Mouse (Mus musculus) midbrain, postnatal 0 days (tissue): ENCODE measurements around the gene Khdc1a. TPM values are rescaled to one million over a fixed set of nuclear protein-coding genes. Genes with fewer than 3 reads are reported as not detected.
"Not testable (repeated sequence)": the region's sequence is repeated elsewhere in the genome, so short reads cannot be mapped to it uniquely, and the experiment has no call there.

Experiments used
- ATAC-seq: fragments of 200-750 bp; cut with Nextera tagmentation; 2 replicates; pipeline ENCODE4 v1.8.0; 2017; ENCODE audit warnings: moderate number of reproducible peaks, mild to moderate bottlenecking, moderate TSS enrichment, moderate library complexity; ENCODE audit not compliant: low FRiP score
- DNase-seq: peaks from one replicate; pipeline ENCODE4 v3.0.0-alpha.2; 2015; ENCODE audit warnings: low spot score
- H3K27ac ChIP-seq: fragments of 300-500 bp; sonication (generic); 2 replicates; pipeline ENCODE4 v1.5.1; 2014; ENCODE audit warnings: low read depth, mild to moderate bottlenecking, low read length, mixed read lengths
- H3K27me3 ChIP-seq: fragments of 300-500 bp; sonication (generic); 2 replicates; pipeline ENCODE4 v1.6.1; 2014; ENCODE audit warnings: low read length, control low read depth, mixed read lengths; ENCODE audit not compliant: insufficient read depth
- H3K36me3 ChIP-seq: fragments of 300-500 bp; sonication (generic); 2 replicates; pipeline ENCODE4 v1.6.1; 2014; ENCODE audit warnings: low read length, control low read depth, mixed read lengths; ENCODE audit not compliant: insufficient read depth
- H3K4me1 ChIP-seq: fragments of 300-500 bp; sonication (generic); 2 replicates; pipeline ENCODE4 v1.6.1; 2014; ENCODE audit warnings: mild to moderate bottlenecking, control low read depth, antibody characterized with exemption, low read length, mixed read lengths; ENCODE audit not compliant: insufficient read depth
- H3K4me2 ChIP-seq: fragments of 300-500 bp; sonication (generic); 2 replicates; pipeline ENCODE4 v1.6.1; 2014; ENCODE audit warnings: low read depth, mild to moderate bottlenecking, low read length, mixed read lengths; ENCODE audit not compliant: poor library complexity, severe bottlenecking
- H3K4me3 ChIP-seq: fragments of 300-500 bp; sonication (generic); 2 replicates; pipeline ENCODE4 v1.5.1; 2014; ENCODE audit warnings: low read depth, mild to moderate bottlenecking, low read length, moderate library complexity
- H3K9ac ChIP-seq: fragments of 300-500 bp; sonication (generic); replicated peaks from 2 replicates; pipeline ENCODE4 v1.6.1; 2014; ENCODE audit warnings: mild to moderate bottlenecking, low read length, moderate library complexity, mixed read lengths; ENCODE audit not compliant: poor library complexity, severe bottlenecking
- H3K9me3 ChIP-seq: fragments of 300-500 bp; sonication (generic); 2 replicates; pipeline ENCODE4 v1.6.1; 2016; ENCODE audit warnings: low read length, control low read depth
- CTCF ChIP-seq: IDR thresholded peaks from 2 replicates; pipeline ENCODE4 v1.5.1; 2016; ENCODE audit warnings: antibody characterized with exemption, mild to moderate bottlenecking
- WGBS: fragments of 180-500 bp; shearing (Covaris S2); extraction: QIAGEN DNeasy Blood & Tissue Kit; methylation state at CpG from one replicate; pipeline ENCODE4 v1.1.7; 2014; 5-methylcytosine and 5-hydroxymethylcytosine counted together
- polyA plus RNA-seq: library from polyadenylated mRNA; unstranded; fragments of >200 nt; fragmentation: Nextera tagmentation; extraction: Ambion mirVana; gene quantifications from 2 replicates; pipeline ENCODE4 v1.2.1, GENCODE M21; 2015
- total RNA-seq: library from RNA; depleted of rRNA; stranded (reverse); fragments of >200 nt; gene quantifications from 2 replicates; pipeline ENCODE4 v1.2.3, GENCODE M21; 2014

Khdc1a gene
- total and polyA plus RNA-seq, 2 experiments from 2014 or later: not detected

- H3K4me1 ChIP-seq: no peaks in the 10 kb centered on the region
- DNase-seq: no peak
- no peak overlapping the region for H3K27ac ChIP-seq
- no peak overlapping the region for H3K4me3 ChIP-seq
- H3K9me3 ChIP-seq: no peaks in the 10 kb centered on the region
- no peak overlapping the region for H3K9ac ChIP-seq
- H3K27me3 ChIP-seq: no peaks in the 10 kb centered on the region
- ATAC-seq: no peak
- H3K4me2 ChIP-seq: no peak overlapping the region
- H3K36me3 ChIP-seq: no peaks in the 10 kb centered on the region
- 100% methylated on average over 2 of the region's 2 CpGs for WGBS
- TF ChIP-seq CTCF: no peak
Observed at GRCm38 (mm10) chr1:21314336-21314735, 35.1 kb upstream of the Khdc1a start.

DNA sequence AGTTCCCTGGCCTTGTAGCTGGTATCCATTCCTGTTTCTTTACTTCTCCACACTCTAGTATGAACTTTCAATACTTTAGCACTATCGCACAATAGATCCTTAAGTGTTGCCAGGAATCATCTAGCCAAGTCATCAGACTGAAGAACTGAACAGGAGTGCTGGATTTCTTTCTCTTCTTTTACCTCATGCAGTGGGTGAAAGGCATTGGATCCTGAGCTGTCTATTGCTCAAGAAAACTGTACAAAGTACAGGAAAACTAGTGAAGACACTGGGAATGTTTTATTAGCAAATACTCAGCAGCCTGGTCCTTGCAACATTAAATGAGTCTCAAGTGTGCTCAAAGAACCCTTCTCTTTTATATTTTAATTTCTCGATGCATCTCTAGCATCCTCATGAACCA lies 33.7 kb upstream of the Khdc1a start:
- Histone ChIP-seq H3K4me3 (no peak overlapping the region), H3K27me3 (no peaks in the 10 kb centered on the region), H3K36me3 (no peaks in the 10 kb centered on the region), H3K4me2 (no peak overlapping the region), H3K9ac (no peak overlapping the region), H3K27ac (no peak overlapping the region), H3K9me3 (no peaks in the 10 kb centered on the region), H3K4me1 (no peaks in the 10 kb centered on the region)
- 93% methylated on average over 2 of the region's 2 CpGs for whole genome bisulfite sequencing
- no peak for DNase-seq
- no peak for TF ChIP-seq CTCF
- ATAC-seq: no peak

DNA sequence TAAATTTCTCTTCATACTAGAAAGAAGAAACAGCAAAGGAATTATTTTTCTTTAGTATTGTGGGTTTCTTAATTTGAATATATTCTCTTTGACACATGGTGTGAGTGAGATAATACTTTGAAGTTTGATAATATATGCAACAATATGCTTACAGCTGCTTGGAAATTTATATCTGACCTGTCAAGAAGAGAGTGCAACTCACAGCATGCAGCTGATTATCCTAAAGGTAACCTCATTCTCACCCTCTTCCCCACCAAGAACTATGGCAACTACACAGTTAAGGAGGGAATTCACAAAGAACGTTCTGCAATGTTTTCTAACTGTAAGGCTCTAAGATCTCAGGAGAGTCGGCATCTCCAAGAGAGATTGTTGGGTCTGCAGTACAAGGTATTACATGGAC lies 33.1 kb upstream of the Khdc1a start:
- no peaks in the 10 kb centered on the region for H3K36me3 ChIP-seq
- no peak for DNase-seq
- H3K9ac ChIP-seq: no peak overlapping the region
- no peak for ATAC-seq
- H3K4me1 ChIP-seq: no peaks in the 10 kb centered on the region
- no peak for TF ChIP-seq CTCF
- H3K4me3 ChIP-seq: no peak overlapping the region
- H3K9me3 ChIP-seq: no peaks in the 10 kb centered on the region
- WGBS: 70% methylated on average over 2 of the region's 2 CpGs
- no peak overlapping the region for H3K27ac ChIP-seq
- H3K27me3 ChIP-seq: no peaks in the 10 kb centered on the region
- no peak overlapping the region for H3K4me2 ChIP-seq

DNA sequence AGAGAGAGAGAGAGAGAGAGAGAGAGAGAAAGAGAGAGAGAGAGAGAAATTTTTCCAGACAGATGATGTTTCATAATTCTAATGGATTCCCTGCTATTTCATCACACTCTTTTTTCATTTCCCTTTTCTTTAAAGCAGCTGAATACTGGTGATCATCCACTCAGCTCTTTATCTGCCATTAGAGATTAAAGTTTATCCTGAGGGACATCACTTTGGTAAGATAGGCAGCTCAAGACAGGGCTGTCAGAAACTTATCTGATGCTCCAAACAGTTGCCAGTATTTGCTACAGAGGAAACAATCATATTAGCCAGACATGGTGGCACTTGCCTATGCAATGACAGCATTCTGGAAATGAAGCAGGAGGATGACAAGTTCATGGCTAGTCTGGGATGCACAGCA lies 31.2 kb upstream of the Khdc1a start:
- H3K9me3 ChIP-seq: no peaks in the 10 kb centered on the region

DNA sequence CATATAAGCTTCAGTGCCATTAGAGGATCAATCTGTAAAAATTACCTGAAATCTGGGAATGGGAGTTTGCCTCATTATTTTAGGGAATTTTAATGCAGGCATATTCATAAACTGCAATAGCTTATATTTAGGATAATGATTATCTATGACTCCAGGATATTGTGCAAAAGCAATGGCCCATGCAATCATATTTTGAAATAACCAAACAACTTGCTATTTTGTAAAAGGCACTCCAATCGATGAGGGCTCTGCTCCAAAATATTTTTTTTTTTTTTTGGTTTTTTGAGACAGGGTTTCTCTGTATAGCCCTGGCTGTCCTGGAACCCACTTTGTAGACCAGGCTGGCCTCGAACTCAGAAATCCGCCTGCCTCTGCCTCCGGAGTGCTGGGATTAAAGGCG lies 29.2 kb upstream of the Khdc1a start:
- not testable (repeated sequence) for H3K36me3 ChIP-seq, H3K27ac ChIP-seq, H3K4me3 ChIP-seq, H3K27me3 ChIP-seq, H3K9ac ChIP-seq, H3K4me2 ChIP-seq, ATAC-seq, H3K9me3 ChIP-seq, H3K4me1 ChIP-seq, DNase-seq
- WGBS: 89% methylated on average over 5 of the region's 5 CpGs

More for the DNA sequence above, 31.2 kb upstream of the Khdc1a start:
- Histone ChIP-seq H3K27me3 (no peaks in the 10 kb centered on the region), H3K27ac (no peak overlapping the region), H3K4me3 (no peak overlapping the region), H3K9ac (no peak overlapping the region), H3K36me3 (no peaks in the 10 kb centered on the region), H3K4me2 (no peak overlapping the region), H3K4me1 (no peaks in the 10 kb centered on the region)
- no peak for DNase-seq
- TF ChIP-seq CTCF: no peak
- ATAC-seq: no peak

DNA sequence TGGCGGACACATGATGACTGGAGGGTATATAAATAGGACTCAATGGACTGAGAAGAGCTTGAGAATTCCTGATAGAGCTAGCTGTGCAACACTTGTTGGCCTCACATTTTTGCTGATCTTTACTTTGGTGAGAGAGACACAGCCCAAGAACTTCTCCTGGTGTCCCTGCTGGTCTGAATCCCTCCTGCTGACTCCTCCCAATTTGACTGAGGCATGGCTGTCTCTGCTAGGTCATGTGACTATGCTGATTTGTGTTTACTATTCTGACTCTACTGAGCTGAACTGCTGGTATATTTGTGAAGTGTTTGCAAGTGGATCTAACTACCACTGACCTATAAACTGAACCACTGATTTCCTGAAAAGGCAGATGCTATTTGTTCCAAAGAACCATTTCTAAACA lies 27.8 kb upstream of the Khdc1a start:
- Histone ChIP-seq H3K36me3 (no peaks in the 10 kb centered on the region), H3K4me1 (no peaks in the 10 kb centered on the region), H3K4me2 (no peak overlapping the region), H3K9me3 (no peaks in the 10 kb centered on the region), H3K4me3 (no peak overlapping the region), H3K27ac (no peak overlapping the region), H3K9ac (no peak overlapping the region), H3K27me3 (no peaks in the 10 kb centered on the region)
- no peak for DNase-seq
- 91% methylated on average over 1 of the region's 1 CpGs for WGBS
- no peak for TF ChIP-seq CTCF
- no peak for ATAC-seq
